Mouse (Mus musculus): Measurements from ENCODE around the gene Rdx. TPM values are rescaled to one million over a fixed set of nuclear protein-coding genes. Genes with fewer than 3 reads are reported as not detected.

Rdx gene
- polyA plus RNA-seq (2012; rRNA removed): 13.8 and 17.9 TPM in 2 replicates

DNA sequence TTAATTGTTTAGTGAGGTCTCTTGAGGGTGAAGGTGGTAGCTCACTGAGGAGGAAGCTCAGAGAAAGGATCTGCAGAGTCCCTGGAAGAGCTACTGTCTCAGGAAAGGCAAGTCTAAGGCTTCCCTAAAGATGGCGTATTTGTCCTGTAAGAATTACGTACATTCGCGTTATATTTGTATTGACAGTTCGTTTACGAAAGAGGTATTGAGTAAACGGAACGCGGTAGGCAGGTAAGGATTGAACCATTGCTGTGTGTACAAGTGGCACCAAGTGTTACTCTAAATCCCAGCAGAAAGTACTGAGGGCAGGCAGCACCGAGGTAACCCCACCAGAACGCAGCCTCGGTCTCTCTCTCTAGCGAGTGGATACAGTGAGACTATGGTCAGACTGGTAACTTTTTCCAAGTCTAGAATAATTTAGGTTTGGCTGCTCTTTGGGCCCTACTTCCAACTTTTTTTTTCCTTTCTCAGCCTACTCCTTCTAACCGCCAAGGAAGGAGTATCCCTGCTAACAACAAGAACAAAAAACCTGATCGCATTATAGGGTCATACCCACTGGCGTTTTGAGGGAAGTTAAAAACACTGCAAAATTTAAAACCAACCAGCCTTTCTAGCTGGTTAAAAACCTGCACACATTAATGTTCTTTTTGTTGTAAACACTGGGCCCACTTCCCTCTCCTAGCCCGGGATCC is at the start of gene Rdx:
TSS of gene Rdx (plus strand) at position 45 of the 692 bp plus-strand sequence.
- Histone ChIP-seq H3K27me3 (ENCODE audit: control insufficient read depth, insufficient read depth, low read length) (no peaks in the 10 kb centered on the region), H3K27ac (ENCODE audit: control insufficient read depth, insufficient read depth, low read depth, low read length) (peak within 1 kb of the TSS; percentile 82), H3K4me1 (ENCODE audit: control insufficient read depth, insufficient read depth, low read length) (peaks cover 4% of the 10 kb centered on the region), H3K4me3 (ENCODE audit: control insufficient read depth, low read depth, low read length) (peak within 1 kb of the TSS; percentile 93), H3K36me3 (ENCODE audit: control insufficient read depth, insufficient read depth, low read length) (no peaks in the 10 kb centered on the region)
- TF ChIP-seq POLR2A (IDR thresholded peaks at IDR 0.05; ENCODE audit: control insufficient read depth, low read depth, low read length) (no peak), CTCF (IDR thresholded peaks at IDR 0.05; ENCODE audit: control insufficient read depth, insufficient read depth, insufficient replicate concordance, low read depth, low read length) (no peak)

DNA sequence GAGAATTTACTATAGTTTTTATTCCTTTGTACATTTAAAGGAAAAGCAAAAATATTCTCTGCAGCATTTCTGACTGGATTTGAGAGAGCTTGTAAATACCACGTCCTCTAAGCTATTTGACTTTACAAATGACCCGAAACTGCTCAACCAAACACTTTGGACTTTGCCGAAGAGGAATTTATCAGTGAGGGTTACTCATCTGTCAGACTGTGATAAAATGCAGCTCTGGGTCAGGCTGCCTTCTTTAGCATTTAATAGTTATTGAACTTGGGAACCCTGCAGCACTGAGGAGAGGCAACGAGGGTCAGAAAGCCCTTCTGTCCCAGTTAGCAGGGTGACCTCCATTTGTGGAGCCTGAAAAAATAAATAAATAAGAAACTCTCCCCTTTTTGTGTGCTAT is 43.5 kb upstream of the Rdx start:
- TF ChIP-seq CTCF (IDR thresholded peaks at IDR 0.05; ENCODE audit: control insufficient read depth, insufficient read depth, insufficient replicate concordance, low read depth, low read length) (no peak), POLR2A (IDR thresholded peaks at IDR 0.05; ENCODE audit: control insufficient read depth, low read depth, low read length) (no peak)
- H3K36me3 ChIP-seq (ENCODE audit: control insufficient read depth, insufficient read depth, low read length): no peaks in the 10 kb centered on the region
- H3K4me1 ChIP-seq (ENCODE audit: control insufficient read depth, insufficient read depth, low read length): no peaks in the 10 kb centered on the region
- no peak overlapping the region for H3K4me3 ChIP-seq (ENCODE audit: control insufficient read depth, low read depth, low read length)
- no peak overlapping the region for H3K27ac ChIP-seq (ENCODE audit: control insufficient read depth, insufficient read depth, low read depth, low read length)
- H3K27me3 ChIP-seq (ENCODE audit: control insufficient read depth, insufficient read depth, low read length): no peaks in the 10 kb centered on the region

DNA sequence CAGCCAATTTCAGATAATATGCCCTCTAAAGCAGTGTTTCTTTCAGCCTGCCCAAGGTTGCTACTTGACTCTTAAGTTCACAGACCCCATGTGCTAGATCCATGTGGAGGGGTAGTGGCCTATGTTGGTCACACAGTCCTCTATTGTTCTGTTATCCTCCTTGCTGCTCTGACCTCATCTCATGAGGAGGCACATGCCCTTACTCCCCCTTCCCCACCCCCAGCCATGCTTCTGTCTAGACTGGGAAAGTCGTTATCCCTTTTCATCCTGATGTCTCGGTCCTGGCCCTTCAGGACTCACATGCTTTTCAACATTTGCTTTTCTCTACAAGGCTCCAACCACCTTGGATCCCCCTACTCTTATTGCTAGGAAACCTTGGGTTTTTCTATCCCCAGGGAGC is 39.6 kb upstream of the Rdx start:
- no peak for TF ChIP-seq POLR2A (IDR thresholded peaks at IDR 0.05; ENCODE audit: control insufficient read depth, low read depth, low read length)
- TF ChIP-seq CTCF (IDR thresholded peaks at IDR 0.05; ENCODE audit: control insufficient read depth, insufficient read depth, insufficient replicate concordance, low read depth, low read length): no peak
- no peaks in the 10 kb centered on the region for H3K4me1 ChIP-seq (ENCODE audit: control insufficient read depth, insufficient read depth, low read length)
- H3K36me3 ChIP-seq (ENCODE audit: control insufficient read depth, insufficient read depth, low read length): no peaks in the 10 kb centered on the region
- no peak overlapping the region for H3K27ac ChIP-seq (ENCODE audit: control insufficient read depth, insufficient read depth, low read depth, low read length)
- no peaks in the 10 kb centered on the region for H3K27me3 ChIP-seq (ENCODE audit: control insufficient read depth, insufficient read depth, low read length)
- H3K4me3 ChIP-seq (ENCODE audit: control insufficient read depth, low read depth, low read length): no peak overlapping the region

DNA sequence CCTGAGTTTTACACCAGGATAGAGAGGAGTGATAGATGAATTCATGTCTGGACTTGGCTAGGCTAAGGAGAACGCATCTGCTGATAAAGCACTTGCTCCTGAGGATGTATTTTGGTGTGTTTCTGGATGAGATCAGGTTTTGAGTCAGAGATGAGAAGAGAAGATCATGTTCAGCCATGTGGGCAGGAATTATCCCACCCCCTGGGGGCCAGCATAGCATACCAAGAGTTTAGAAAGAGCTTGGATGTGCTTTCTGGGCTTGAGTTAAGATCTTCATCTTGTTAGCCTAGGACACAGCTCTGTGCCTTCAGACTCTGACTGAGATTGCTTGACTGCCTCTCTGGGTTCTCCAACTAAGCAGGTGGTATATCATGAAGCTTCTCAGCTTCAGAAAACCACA is 38.5 kb upstream of the Rdx start:
- Histone ChIP-seq H3K36me3 (ENCODE audit: control insufficient read depth, insufficient read depth, low read length) (no peaks in the 10 kb centered on the region), H3K4me3 (ENCODE audit: control insufficient read depth, low read depth, low read length) (no peak overlapping the region), H3K27me3 (ENCODE audit: control insufficient read depth, insufficient read depth, low read length) (no peaks in the 10 kb centered on the region), H3K4me1 (ENCODE audit: control insufficient read depth, insufficient read depth, low read length) (no peaks in the 10 kb centered on the region), H3K27ac (ENCODE audit: control insufficient read depth, insufficient read depth, low read depth, low read length) (no peak overlapping the region)
- TF ChIP-seq CTCF (IDR thresholded peaks at IDR 0.05; ENCODE audit: control insufficient read depth, insufficient read depth, insufficient replicate concordance, low read depth, low read length) (no peak), POLR2A (IDR thresholded peaks at IDR 0.05; ENCODE audit: control insufficient read depth, low read depth, low read length) (no peak)

DNA sequence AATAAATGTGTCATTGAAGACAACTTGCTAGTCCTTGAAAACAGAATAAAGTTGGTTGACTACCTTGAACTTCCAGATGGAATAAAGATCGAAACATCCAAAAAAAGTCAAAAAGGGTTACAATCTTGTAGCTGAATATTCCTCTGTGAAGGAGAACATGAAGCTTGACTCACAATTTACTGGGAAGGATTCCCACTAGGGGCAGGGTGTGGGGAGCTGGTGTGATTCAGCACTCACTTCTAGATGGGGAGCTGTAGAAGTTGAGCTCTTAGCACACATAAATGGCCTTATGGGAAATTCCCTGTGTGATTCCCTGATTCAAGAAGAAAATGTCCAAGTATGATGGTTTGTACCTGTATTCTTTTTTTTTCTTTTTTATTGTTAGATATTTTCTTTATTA is 34.7 kb upstream of the Rdx start:
- Histone ChIP-seq H3K4me1 (ENCODE audit: control insufficient read depth, insufficient read depth, low read length) (no peaks in the 10 kb centered on the region), H3K36me3 (ENCODE audit: control insufficient read depth, insufficient read depth, low read length) (no peaks in the 10 kb centered on the region), H3K27me3 (ENCODE audit: control insufficient read depth, insufficient read depth, low read length) (no peaks in the 10 kb centered on the region), H3K27ac (ENCODE audit: control insufficient read depth, insufficient read depth, low read depth, low read length) (no peak overlapping the region), H3K4me3 (ENCODE audit: control insufficient read depth, low read depth, low read length) (no peak overlapping the region)
- TF ChIP-seq POLR2A (IDR thresholded peaks at IDR 0.05; ENCODE audit: control insufficient read depth, low read depth, low read length): no peak
- TF ChIP-seq CTCF (IDR thresholded peaks at IDR 0.05; ENCODE audit: control insufficient read depth, insufficient read depth, insufficient replicate concordance, low read depth, low read length): no peak

DNA sequence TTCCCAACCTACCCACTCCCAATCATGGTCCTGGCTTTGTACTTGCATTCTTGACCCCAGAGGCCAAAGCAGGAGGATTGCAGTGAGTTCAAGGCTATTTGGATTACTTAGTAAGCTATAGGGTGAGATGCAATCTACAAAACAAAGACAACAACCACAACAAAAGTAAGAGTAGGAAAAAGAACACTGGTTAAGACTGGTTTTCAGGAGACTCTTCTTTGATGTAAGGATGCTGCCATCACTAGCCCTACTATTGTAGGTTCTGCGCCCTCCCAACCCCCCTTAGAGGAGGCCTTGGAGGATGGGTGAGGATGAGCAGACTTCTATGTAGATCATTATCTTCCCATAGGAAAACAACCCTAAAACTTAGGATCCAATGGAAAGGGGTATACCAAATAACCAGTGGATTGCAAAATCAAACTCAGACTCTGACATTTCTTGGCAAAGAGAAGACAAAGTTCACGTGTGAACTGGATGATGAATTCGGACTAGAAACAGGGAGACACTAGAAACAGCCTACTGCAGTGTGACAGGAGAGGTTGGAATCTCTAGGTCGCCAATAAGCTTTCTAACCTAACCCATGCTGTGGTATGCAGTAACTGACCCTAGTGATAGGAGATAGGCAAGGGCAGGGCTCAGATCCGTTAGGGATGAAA is 34.1 kb upstream of the Rdx start:
- Histone ChIP-seq H3K36me3 (ENCODE audit: control insufficient read depth, insufficient read depth, low read length) (no peaks in the 10 kb centered on the region), H3K27me3 (ENCODE audit: control insufficient read depth, insufficient read depth, low read length) (no peaks in the 10 kb centered on the region), H3K27ac (ENCODE audit: control insufficient read depth, insufficient read depth, low read depth, low read length) (no peak overlapping the region), H3K4me3 (ENCODE audit: control insufficient read depth, low read depth, low read length) (no peak overlapping the region), H3K4me1 (ENCODE audit: control insufficient read depth, insufficient read depth, low read length) (no peaks in the 10 kb centered on the region)
- TF ChIP-seq POLR2A (IDR thresholded peaks at IDR 0.05; ENCODE audit: control insufficient read depth, low read depth, low read length): no peak
- no peak for TF ChIP-seq CTCF (IDR thresholded peaks at IDR 0.05; ENCODE audit: control insufficient read depth, insufficient read depth, insufficient replicate concordance, low read depth, low read length)

DNA sequence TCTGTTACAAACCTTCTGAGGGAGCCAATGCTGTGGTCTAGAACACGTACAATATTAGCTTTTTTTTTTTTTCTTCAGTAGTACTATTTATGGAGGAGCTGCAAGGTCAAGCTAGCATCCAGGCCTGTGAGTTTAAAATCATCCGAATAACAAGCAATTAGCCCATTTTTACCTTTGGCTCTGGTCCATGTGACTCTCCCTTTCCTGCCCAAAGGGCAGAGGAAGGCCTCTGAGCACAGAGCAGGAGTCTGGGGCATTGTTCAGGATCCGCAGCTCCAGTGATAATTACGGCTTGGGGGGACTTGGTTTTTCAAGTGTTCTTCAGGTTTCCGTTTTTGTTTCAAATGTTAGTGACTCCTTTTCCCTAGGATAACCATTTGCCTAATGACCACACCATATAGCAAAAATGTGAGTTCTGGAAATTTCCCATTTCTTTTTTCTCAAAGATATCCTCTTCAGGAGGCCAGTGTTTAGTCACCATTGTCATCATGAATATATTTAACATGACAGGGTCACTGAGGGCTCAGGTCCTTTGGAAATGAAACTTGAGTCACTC is 33.0 kb upstream of the Rdx start:
- no peak for TF ChIP-seq CTCF (IDR thresholded peaks at IDR 0.05; ENCODE audit: control insufficient read depth, insufficient read depth, insufficient replicate concordance, low read depth, low read length)
- no peak for TF ChIP-seq POLR2A (IDR thresholded peaks at IDR 0.05; ENCODE audit: control insufficient read depth, low read depth, low read length)
- Histone ChIP-seq H3K27me3 (ENCODE audit: control insufficient read depth, insufficient read depth, low read length) (no peaks in the 10 kb centered on the region), H3K27ac (ENCODE audit: control insufficient read depth, insufficient read depth, low read depth, low read length) (no peak overlapping the region), H3K4me3 (ENCODE audit: control insufficient read depth, low read depth, low read length) (no peak overlapping the region), H3K4me1 (ENCODE audit: control insufficient read depth, insufficient read depth, low read length) (no peaks in the 10 kb centered on the region), H3K36me3 (ENCODE audit: control insufficient read depth, insufficient read depth, low read length) (no peaks in the 10 kb centered on the region)
